Mouse (Mus musculus): ENCODE results near the gene Ccdc188. TPM values are rescaled to one million over a fixed set of nuclear protein-coding genes. Genes with fewer than 3 reads are reported as not detected.
"Not testable (repeated sequence)": the region's sequence is repeated elsewhere in the genome, so short reads cannot be mapped to it uniquely, and the experiment has no call there.

The Ccdc188 gene
- polyA plus RNA-seq, 1 experiment from 2014 or later: not detected

DNA sequence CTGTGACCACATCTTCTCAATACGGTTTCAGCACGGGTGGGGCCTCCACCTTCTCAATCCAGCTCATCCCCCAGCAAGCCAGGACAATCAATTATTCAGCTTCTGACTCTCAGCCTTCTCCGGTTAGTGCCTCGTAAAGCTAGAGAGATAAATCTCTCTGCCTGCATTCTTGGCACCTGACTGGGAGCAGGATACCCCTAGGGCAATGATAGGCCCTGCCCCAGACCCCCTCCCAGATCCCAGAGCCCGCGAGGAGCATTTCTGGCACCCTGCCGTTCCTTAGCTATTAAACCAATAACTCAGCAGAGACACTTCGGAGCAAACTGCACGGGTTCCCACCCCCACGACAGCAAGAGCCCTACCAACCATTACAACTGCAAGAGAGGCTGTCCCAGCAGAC lies 36.3 kb upstream of the Ccdc188 start:
- WGBS: 34% methylated on average over 10 of the region's 10 CpGs
- Histone ChIP-seq H3K4me3 (ENCODE audit: low read length) (no peak overlapping the region), H3K9me3 (ENCODE audit: control insufficient read depth, low read length) (no peaks in the 10 kb centered on the region), H3K27ac (ENCODE audit: low read length) (no peak overlapping the region), H3K4me2 (ENCODE audit: low read depth, low read length) (no peak overlapping the region), H3K36me3 (ENCODE audit: control insufficient read depth, insufficient read depth, low read length) (no peaks in the 10 kb centered on the region), H3K27me3 (replicated peaks; ENCODE audit: control insufficient read depth, insufficient read depth, low read length) (no peaks in the 10 kb centered on the region), H3K9ac (ENCODE audit: low read depth, low read length) (no peak overlapping the region), H3K4me1 (ENCODE audit: control insufficient read depth, insufficient read depth, low read length) (peaks cover 29% of the 10 kb centered on the region)
- ATAC-seq: no peak

DNA sequence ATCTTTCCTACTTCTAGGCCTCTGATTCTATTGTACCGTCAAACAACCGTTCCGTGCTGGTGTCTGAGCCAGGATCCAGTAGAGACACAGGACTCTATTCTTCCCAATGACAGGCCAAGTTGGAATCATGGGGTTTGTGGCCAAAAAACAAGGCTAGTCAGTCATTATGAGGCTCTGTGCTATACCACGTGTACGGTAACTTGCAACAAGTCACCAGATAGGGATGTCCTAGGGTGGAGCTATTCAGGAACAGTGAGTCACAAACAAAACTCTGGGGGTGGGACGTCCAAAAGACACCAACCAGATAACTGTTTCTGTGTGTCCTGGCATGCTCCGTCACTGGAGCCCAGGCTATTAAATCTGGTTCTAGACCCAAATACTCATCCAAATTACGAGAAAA lies 34.9 kb upstream of the Ccdc188 start:
- H3K36me3 ChIP-seq (ENCODE audit: control insufficient read depth, insufficient read depth, low read length): no peaks in the 10 kb centered on the region
- ATAC-seq: no peak
- H3K27me3 ChIP-seq (replicated peaks; ENCODE audit: control insufficient read depth, insufficient read depth, low read length): no peaks in the 10 kb centered on the region
- WGBS: 84% methylated on average over 8 of the region's 8 CpGs
- no peak overlapping the region for H3K27ac ChIP-seq (ENCODE audit: low read length)
- no peak overlapping the region for H3K4me3 ChIP-seq (ENCODE audit: low read length)
- no peak overlapping the region for H3K4me2 ChIP-seq (ENCODE audit: low read depth, low read length)
- H3K4me1 ChIP-seq (ENCODE audit: control insufficient read depth, insufficient read depth, low read length): peaks cover 38% of the 10 kb centered on the region
- H3K9ac ChIP-seq (ENCODE audit: low read depth, low read length): no peak overlapping the region
- H3K9me3 ChIP-seq (ENCODE audit: control insufficient read depth, low read length): no peaks in the 10 kb centered on the region

DNA sequence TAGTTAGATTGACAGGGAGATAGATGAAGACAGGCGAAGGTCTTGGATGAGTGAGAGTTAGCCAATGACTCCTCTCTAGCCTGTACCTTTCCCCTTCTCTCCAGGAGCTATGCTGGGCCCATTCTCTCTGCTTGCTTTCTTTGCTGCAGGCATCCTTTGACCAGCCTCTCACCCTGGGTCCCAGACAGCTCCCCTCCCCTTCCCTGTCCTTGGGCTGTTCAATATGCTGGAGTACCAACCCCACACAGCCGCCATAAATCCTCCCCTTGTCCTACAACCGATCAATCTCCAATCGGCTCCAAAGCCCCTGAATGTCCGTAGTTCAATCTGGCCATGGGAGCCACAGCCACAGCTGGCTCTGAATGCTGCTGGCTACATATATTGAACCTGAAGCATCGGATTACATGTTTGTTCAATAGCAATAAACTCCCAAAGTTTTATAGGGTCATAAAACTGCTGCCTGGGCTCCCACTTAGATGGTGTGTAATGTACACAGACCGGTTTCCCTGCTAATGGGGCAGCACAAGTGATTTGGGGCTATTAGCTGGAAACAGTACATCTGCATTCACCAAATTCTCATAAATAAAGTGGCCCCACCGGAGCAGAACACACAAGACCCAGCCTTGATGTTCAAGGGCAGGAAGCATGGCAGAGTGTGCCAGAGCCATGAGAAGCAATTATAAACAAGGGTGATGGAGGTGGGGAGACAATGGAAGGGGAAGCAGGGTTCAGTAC lies 31.8 kb upstream of the Ccdc188 start:
- H3K4me2 ChIP-seq (ENCODE audit: low read depth, low read length): no peak overlapping the region
- H3K9ac ChIP-seq (ENCODE audit: low read depth, low read length): no peak overlapping the region
- no peak overlapping the region for H3K4me3 ChIP-seq (ENCODE audit: low read length)
- peaks cover 29% of the 10 kb centered on the region for H3K4me1 ChIP-seq (ENCODE audit: control insufficient read depth, insufficient read depth, low read length)
- H3K9me3 ChIP-seq (ENCODE audit: control insufficient read depth, low read length): no peaks in the 10 kb centered on the region
- no peaks in the 10 kb centered on the region for H3K36me3 ChIP-seq (ENCODE audit: control insufficient read depth, insufficient read depth, low read length)
- H3K27ac ChIP-seq (ENCODE audit: low read length): no peak overlapping the region
- H3K27me3 ChIP-seq (replicated peaks; ENCODE audit: control insufficient read depth, insufficient read depth, low read length): no peaks in the 10 kb centered on the region
- ATAC-seq: peak; percentile 77
- WGBS: 28% methylated on average over 8 of the region's 8 CpGs

DNA sequence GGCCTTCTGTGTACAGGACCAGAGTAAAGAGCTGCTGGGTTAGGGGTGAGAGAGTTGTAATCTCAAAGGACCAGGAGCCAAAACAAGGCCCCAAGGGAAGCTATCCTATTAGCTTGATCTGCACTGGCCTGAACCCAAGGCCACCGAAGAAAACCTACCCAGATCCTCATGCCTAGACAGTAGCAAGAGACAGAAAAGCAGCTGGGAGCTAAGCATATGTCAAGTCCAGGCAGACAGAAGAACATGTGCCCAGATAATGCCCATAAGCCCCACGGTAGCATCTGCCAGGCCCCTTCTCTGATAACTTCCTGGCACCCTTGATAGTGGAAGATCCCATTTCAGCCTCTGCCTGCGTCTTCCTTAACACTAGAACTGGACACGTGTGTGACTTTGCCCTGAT lies 30.9 kb upstream of the Ccdc188 start:
- Histone ChIP-seq H3K36me3 (ENCODE audit: control insufficient read depth, insufficient read depth, low read length) (no peaks in the 10 kb centered on the region), H3K4me2 (ENCODE audit: low read depth, low read length) (no peak overlapping the region), H3K9me3 (ENCODE audit: control insufficient read depth, low read length) (no peaks in the 10 kb centered on the region), H3K27me3 (replicated peaks; ENCODE audit: control insufficient read depth, insufficient read depth, low read length) (no peaks in the 10 kb centered on the region), H3K4me1 (ENCODE audit: control insufficient read depth, insufficient read depth, low read length) (peaks cover 26% of the 10 kb centered on the region), H3K9ac (ENCODE audit: low read depth, low read length) (no peak overlapping the region), H3K27ac (ENCODE audit: low read length) (0 out of 2 replicates have a peak overlapping the region, but pooled peaks have one; percentile 10), H3K4me3 (ENCODE audit: low read length) (no peak overlapping the region)
- 57% methylated on average over 4 of the region's 4 CpGs for WGBS
- no peak for ATAC-seq

DNA sequence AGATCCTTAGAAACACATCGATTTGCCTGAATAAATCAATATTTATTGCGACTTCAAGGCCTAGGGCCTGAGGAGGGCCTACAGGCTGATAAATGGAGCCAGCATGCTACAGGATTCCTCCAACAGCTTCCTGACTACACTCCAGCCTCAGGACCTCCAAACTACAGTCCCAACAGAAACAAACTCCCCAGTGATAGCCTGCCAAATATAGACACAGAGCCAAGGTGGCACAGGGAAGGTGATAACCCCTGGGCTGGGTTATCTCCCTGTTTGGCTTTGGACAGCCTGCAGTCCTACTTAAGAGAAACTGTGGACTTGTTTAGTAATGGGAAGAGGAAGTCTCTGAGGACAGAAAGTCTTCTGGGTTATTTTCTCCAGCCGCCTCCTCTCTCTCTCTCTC lies 30.5 kb upstream of the Ccdc188 start:
- Histone ChIP-seq H3K4me2 (ENCODE audit: low read depth, low read length) (no peak overlapping the region), H3K27ac (ENCODE audit: low read length) (no peak overlapping the region), H3K4me3 (ENCODE audit: low read length) (no peak overlapping the region), H3K36me3 (ENCODE audit: control insufficient read depth, insufficient read depth, low read length) (no peaks in the 10 kb centered on the region), H3K4me1 (ENCODE audit: control insufficient read depth, insufficient read depth, low read length) (peaks cover 26% of the 10 kb centered on the region), H3K9ac (ENCODE audit: low read depth, low read length) (no peak overlapping the region), H3K9me3 (ENCODE audit: control insufficient read depth, low read length) (no peaks in the 10 kb centered on the region), H3K27me3 (replicated peaks; ENCODE audit: control insufficient read depth, insufficient read depth, low read length) (no peaks in the 10 kb centered on the region)
- no peak for ATAC-seq
- 57% methylated on average over 3 of the region's 3 CpGs for WGBS

DNA sequence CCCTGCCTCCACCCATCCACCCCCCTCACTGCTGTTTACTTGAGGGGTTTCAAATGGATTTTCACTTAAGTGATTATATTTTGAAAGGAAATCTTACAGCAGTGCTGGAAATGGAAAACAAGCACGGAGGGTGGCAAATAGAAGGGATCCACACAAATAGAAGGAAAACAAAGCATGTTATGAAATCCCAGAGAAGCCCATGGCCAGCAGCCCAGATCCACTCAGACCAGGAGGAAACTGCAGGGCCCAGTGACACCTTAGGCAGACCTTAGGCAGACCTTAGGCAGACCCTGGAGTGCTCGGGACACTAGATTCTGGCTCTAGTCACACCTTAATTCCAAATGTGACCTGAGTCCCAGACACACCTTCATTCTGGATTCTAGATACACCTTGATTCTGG lies 26.7 kb upstream of the Ccdc188 start:
- Histone ChIP-seq H3K4me3 (ENCODE audit: low read length) (no peak overlapping the region), H3K9me3 (ENCODE audit: control insufficient read depth, low read length) (no peaks in the 10 kb centered on the region), H3K9ac (ENCODE audit: low read depth, low read length) (no peak overlapping the region), H3K27me3 (replicated peaks; ENCODE audit: control insufficient read depth, insufficient read depth, low read length) (no peaks in the 10 kb centered on the region), H3K36me3 (ENCODE audit: control insufficient read depth, insufficient read depth, low read length) (no peaks in the 10 kb centered on the region), H3K4me1 (ENCODE audit: control insufficient read depth, insufficient read depth, low read length) (peaks cover 27% of the 10 kb centered on the region), H3K4me2 (ENCODE audit: low read depth, low read length) (no peak overlapping the region), H3K27ac (ENCODE audit: low read length) (no peak overlapping the region)
- 73% methylated on average over 2 of the region's 2 CpGs for WGBS
- no peak for ATAC-seq

DNA sequence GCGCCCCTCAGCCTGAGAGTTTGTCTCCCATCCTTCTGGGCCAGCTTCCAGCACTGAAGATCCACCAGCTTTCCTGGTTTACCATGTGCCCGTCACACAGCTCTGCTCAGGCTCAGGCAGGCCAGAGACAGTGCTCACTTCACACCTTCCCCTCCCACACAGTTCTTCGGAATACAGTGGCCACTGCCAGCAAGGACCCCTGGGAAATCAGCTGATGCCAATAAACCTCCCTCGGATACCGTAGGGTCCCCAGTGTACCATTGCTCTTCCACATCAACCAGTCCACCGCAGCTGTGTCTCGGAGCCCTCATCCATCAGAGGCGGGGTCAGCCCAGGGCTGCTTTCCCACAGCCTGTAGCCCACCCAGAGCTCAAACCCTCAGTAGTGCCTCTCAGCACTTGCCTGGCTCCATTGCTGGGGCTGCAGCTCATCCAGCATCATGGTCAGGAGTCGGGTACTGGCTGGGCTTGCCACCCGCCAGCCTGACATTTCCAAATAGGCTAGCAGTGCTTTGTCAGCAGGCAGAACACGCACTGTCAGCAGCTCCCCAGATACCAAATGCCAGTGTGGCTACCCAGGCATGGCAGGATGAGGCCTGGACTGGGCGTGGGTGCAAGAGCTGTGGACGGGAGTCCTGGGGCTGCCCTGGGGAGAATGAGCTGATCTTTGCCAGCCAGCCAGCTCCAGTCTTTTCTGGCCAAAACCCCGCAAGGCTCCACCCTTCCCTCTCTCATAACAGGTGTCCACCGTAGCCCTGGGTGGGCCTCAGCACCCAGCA lies 23.3 kb upstream of the Ccdc188 start:
- peak; percentile 10; the same call in 1 of the 2 replicates for ATAC-seq
- no peaks in the 10 kb centered on the region for H3K27me3 ChIP-seq (replicated peaks; ENCODE audit: control insufficient read depth, insufficient read depth, low read length)
- H3K36me3 ChIP-seq (ENCODE audit: control insufficient read depth, insufficient read depth, low read length): no peaks in the 10 kb centered on the region
- peak overlapping the region; percentile 46; the same call in 1 of the 2 replicates for H3K9ac ChIP-seq (ENCODE audit: low read depth, low read length)
- H3K4me1 ChIP-seq (ENCODE audit: control insufficient read depth, insufficient read depth, low read length): peaks cover 15% of the 10 kb centered on the region
- no peak overlapping the region for H3K4me2 ChIP-seq (ENCODE audit: low read depth, low read length)
- WGBS: 53% methylated on average over 15 of the region's 15 CpGs
- no peak overlapping the region for H3K4me3 ChIP-seq (ENCODE audit: low read length)
- H3K27ac ChIP-seq (ENCODE audit: low read length): peak overlapping the region; percentile 70
- H3K9me3 ChIP-seq (ENCODE audit: control insufficient read depth, low read length): no peaks in the 10 kb centered on the region

DNA sequence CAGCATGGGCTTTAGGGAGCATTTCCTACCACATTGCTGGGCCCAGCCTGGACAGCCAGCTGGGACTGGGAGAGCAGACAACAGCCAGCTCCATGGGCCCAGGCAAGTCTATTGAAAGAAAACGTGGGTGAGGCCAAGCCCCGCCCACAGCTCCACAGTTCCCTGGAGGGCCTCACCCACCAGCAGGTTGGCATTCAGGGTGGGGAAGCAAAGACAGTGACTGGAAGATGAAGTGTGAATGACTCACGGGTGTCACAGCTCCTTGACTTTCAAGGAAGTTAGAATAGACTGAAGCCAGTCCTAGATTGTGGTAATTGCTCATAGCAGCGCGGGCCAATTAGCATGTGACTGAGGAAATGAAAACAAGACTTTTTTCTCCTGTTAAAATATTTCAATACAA lies 22.6 kb upstream of the Ccdc188 start:
- Histone ChIP-seq H3K9me3 (ENCODE audit: control insufficient read depth, low read length) (no peaks in the 10 kb centered on the region), H3K4me3 (ENCODE audit: low read length) (no peak overlapping the region), H3K4me1 (ENCODE audit: control insufficient read depth, insufficient read depth, low read length) (peaks cover 15% of the 10 kb centered on the region), H3K36me3 (ENCODE audit: control insufficient read depth, insufficient read depth, low read length) (no peaks in the 10 kb centered on the region), H3K9ac (ENCODE audit: low read depth, low read length) (peak overlapping the region; percentile 46; the same call in 1 of the 2 replicates), H3K27ac (ENCODE audit: low read length) (peak overlapping the region; percentile 70), H3K27me3 (replicated peaks; ENCODE audit: control insufficient read depth, insufficient read depth, low read length) (no peaks in the 10 kb centered on the region), H3K4me2 (ENCODE audit: low read depth, low read length) (no peak overlapping the region)
- 39% methylated on average over 5 of the region's 5 CpGs for WGBS
- peak; percentile 89 for ATAC-seq

DNA sequence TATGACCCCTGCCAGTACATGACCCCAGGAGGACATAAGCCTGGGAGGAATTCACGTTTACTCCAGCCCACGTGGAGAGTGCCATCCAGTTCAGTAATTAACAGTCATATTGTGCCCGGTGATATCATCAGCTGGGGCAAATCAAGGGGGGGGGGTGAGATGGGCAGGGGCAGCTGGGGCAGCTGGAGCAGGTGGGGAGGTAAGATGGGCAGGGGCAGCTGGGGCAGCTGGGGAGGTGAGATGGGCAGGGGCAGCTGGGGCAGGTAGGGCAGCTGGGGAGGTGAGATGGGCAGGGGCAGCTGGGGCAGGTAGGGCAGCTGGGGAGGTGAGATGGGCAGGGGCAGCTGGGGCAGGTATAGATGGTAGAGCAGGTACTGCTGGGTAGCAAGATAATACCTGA lies 22.1 kb upstream of the Ccdc188 start:
- ATAC-seq; H3K27me3 ChIP-seq (replicated peaks; ENCODE audit: control insufficient read depth, insufficient read depth, low read length); H3K4me3 ChIP-seq (ENCODE audit: low read length); H3K4me2 ChIP-seq (ENCODE audit: low read depth, low read length); H3K9me3 ChIP-seq (ENCODE audit: control insufficient read depth, low read length); H3K9ac ChIP-seq (ENCODE audit: low read depth, low read length); H3K36me3 ChIP-seq (ENCODE audit: control insufficient read depth, insufficient read depth, low read length): not testable (repeated sequence)
- Histone ChIP-seq H3K27ac (ENCODE audit: low read length) (peak overlapping the region; percentile 49; the same call in 1 of the 2 replicates), H3K4me1 (ENCODE audit: control insufficient read depth, insufficient read depth, low read length) (peaks cover 15% of the 10 kb centered on the region)
- 47% methylated on average over 3 of the region's 3 CpGs for WGBS
